Mouse (Mus musculus) kidney, adult 11 months (tissue): ENCODE measurements around the gene Syt7.

Experiments used
- DNase-seq: peaks from one replicate; pipeline ENCODE4 v3.0.0; 2022

Gene Syt7

GRCm38 (mm10) chr19:10461584-10461983, 72.7 kb downstream of the Syt7 start:
- DNase-seq: no peak

GRCm38 (mm10) chr19:10464427-10464826, 75.5 kb downstream of the Syt7 start:
- no peak for DNase-seq

- DNase-seq: no peak
Measured at GRCm38 (mm10) chr19:10469171-10469658, 80.3 kb downstream of the Syt7 start.

GRCm38 (mm10) chr19:10472958-10473357, 84.1 kb downstream of the Syt7 start:
- no peak for DNase-seq

DNA sequence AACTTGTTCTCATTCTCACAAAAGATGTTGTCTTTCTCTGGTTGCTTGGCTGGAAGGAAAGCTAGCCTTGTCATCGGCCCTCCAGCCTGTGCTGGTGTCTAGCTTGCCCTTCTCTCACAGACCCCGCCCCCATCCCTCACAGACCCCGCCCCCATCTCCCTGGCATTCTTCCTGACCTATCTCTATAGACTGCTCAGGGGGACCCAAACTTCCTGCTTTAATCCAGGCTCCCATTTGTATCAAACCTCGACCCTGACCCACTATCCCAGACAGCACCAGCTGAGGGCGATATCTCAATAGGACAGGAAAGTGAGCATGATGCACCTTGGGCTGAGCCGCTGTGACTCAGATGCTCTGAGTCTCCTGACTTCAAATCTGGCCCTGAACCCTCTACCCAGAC, 84.9 kb downstream of the Syt7 start:
- DNase-seq: no peak

DNA sequence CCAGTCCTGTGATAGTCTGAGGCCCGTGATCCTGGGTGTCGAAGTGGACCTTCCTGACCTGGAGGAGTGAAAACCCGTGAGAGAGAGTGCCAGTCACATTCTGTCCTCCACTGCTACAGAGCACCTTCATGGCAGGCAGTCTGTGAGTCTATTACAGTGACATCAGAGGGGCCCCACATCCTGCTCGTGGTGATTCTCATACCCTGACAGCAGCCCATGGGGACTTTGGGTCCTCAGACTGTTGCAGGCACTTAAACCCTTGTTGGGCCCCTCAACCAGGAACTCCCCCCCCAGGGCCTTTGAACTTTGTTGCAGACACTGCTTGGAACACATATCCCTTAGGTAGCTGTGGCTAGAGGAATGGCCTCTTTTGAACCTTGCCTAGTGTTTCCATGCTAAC, 90.7 kb downstream of the Syt7 start:
- no peak for DNase-seq

- DNase-seq: no peak
Measured at GRCm38 (mm10) chr19:10482703-10483102, 93.8 kb downstream of the Syt7 start, which contains the start of gene Ppp1r32. Ppp1r32 (minus strand) TSS chr19:10482928.

DNA sequence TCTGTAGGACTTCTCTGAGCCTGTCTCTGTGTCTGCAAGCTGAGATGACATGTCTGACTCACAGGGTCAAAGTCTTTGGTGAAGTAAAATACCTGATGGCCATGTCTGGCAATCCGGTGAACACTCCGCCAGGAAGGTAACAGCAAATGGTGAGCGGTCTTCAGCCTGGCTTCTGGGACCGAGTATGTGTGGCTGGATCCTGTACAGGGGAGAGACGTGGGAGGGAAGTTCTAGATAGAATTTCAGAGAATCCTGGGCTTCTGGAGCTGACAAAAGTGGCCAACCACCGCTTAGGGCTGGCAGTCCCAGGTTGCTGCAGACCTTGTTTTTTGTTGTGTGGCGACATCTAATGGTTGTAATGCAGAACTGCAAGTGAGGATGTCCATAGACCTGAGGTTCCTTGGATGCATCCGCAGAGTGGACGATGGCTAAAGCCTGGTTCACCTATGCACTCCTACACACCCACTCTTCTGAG, 97.4 kb downstream of the Syt7 start:
- DNase-seq: peak; percentile 44

DNA sequence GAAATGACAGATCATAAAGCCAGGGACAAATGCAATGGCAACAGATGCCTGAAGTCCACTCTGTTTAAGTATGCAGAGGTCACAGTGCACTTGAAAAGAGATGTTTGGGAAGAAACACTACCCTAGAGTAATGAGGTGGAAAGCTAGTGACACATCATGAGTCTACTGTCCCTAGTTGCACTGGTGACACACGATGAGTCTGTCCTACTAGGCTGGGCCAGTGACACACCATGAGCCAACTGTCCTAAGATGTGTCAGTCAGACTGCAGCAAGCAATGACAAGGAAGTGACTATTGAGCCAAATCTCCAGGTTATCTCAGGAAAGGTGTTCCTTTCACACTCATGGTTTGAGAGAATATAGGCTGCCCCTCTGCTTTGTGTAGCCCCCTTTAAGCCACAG, 106.8 kb downstream of the Syt7 start:
- no peak for DNase-seq

DNA sequence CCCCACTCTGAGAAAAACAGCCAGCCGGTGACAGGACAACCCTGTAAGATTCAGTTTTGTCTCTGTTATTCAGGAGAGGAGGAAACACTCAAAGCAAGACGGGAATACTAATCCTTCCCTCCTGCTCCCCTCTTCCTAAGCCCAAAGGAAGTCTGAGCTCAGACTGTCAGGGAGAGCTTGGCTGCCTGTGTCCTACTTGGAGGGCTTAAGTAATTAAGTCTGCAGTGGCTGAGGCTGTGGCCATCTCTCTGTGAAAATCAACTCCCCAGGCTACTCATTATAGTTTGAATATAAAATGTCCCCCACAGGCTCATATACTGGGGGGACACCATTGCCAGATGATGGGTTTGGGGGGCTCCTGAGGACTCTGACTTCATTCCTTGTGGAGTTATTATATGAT, 108.1 kb downstream of the Syt7 start:
- DNase-seq: no peak

GRCm38 (mm10) chr19:10497512-10498160, 108.7 kb downstream of the Syt7 start:
- no peak for DNase-seq

DNA sequence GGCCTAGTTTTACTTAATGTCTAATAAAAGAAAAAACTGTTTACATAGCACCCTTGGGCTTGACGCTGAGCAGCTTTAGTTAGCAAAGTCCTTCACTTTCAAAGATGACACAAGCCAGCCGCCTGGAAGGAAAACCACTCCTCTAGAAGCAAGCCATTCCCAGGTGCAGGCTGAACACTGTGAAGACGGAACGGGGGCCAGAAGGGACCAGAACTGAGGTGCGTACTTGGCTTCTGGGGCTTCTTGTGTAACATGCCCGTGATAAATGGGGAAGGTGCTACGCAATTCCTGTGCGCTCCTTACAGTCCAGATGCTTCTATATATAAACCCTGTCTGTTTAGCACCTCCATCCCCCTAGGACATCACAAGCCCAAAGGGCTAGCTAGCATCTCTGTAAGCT, 111.7 kb downstream of the Syt7 start:
- DNase-seq: no peak

- no peak for DNase-seq
Measured at GRCm38 (mm10) chr19:10502571-10502970, 113.7 kb downstream of the Syt7 start.
